Mouse (Mus musculus): ENCODE results near the gene Edf1. TPM values are rescaled to one million over a fixed set of nuclear protein-coding genes. Genes with fewer than 3 reads are reported as not detected.
A peak's percentile ranks its signal among the peaks of the same experiment; 100 is the strongest.

Gene Edf1
- polyA plus RNA-seq, 1 experiment from 2014 or later: 375 TPM

DNA sequence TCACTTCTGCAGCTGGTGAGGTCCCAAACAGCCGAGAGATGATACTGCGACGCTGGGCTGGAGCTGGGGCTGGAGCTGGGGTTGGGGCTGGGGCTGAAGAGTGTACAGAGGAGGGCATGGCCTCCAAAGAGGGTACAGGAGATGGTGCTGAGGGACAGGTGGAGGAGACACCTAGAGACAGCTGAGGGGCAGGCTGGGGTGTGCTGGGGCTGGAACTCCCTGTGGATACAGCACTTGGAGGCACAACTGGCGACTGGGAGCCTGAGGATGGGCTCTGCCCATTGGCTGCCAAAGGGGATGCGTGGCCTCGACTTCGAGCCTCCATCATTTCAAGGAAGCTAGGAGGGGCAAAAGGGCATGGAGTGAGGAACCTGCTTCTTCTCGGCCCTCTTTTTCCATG, 29.6 kb downstream of the Edf1 start:
- Histone ChIP-seq H3K27ac (replicated peaks) (no peak overlapping the region), H3K9me3 (no peaks in the 10 kb centered on the region), H3K4me3 (no peak overlapping the region), H3K27me3 (no peaks in the 10 kb centered on the region), H3K4me1 (replicated peaks) (peaks cover 15% of the 10 kb centered on the region), H3K9ac (no peak overlapping the region), H3K36me3 (peaks cover 49% of the 10 kb centered on the region), H3K4me2 (no peak overlapping the region)
- WGBS: 89% methylated on average over 8 of the region's 8 CpGs
- ATAC-seq (ENCODE audit: low FRiP score, low read depth): no peak

DNA sequence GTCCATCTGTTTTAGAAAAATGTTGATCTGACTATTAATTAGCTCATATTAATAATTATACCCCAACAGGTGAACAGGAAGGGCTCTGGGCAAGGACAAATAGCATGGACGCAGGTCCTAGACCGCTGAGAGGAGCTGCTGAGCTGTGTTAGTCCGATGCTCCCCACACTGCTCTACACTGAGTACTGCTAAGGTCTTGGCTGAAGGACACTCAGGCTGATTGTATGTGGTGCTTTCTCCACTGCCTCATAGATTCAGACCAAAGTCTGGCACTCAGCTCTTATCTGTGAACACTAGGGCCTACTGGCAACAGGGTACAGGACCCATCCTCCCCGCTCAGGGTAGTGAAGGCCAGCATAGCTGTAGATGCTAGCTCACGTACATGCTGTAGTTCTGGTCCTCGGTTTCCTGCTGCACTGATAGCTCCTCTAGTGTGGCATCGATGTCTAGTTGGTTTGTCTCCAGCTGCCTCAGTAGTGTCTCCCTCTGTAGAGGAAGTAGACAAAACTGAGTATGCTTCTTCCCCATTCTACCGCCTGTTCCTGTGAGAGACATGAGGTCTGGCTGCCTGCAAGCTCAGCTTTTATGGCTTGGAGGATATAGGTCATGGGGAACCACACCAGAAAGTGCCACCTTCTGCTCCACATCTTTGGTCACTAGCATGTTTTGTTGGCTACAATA, 30.7 kb downstream of the Edf1 start:
- Histone ChIP-seq H3K4me2 (no peak overlapping the region), H3K4me3 (no peak overlapping the region), H3K9me3 (no peaks in the 10 kb centered on the region), H3K4me1 (replicated peaks) (peaks cover 4% of the 10 kb centered on the region), H3K27ac (replicated peaks) (no peak overlapping the region), H3K36me3 (peaks cover 59% of the 10 kb centered on the region), H3K9ac (no peak overlapping the region), H3K27me3 (no peaks in the 10 kb centered on the region)
- ATAC-seq (ENCODE audit: low FRiP score, low read depth): no peak
- WGBS: 91% methylated on average over 8 of the region's 8 CpGs

DNA sequence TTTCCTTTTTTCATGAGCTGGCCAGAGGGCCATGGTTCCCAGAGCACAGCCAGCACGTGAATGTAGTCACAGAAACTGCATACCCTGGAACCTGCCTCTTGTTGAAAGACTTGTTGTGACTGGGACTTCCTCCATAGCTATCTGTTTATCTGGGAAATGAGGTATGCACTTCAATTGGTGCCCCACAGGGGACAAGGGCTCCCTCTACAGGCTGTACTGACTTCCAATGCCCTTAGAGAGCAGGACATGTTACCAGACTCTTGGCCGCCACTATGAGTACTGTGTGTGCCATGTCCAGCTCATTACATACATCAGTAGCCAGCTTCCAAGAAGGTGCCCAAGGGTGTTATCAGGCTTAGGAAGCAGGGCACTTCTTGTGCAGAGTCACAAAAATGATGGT, 34.2 kb downstream of the Edf1 start:
- H3K4me2 ChIP-seq: no peak overlapping the region
- no peaks in the 10 kb centered on the region for H3K27me3 ChIP-seq
- no peak overlapping the region for H3K4me3 ChIP-seq
- ATAC-seq (ENCODE audit: low FRiP score, low read depth): no peak
- H3K4me1 ChIP-seq (replicated peaks): no peaks in the 10 kb centered on the region
- WGBS: 74% methylated on average over 2 of the region's 2 CpGs
- H3K36me3 ChIP-seq: peaks cover 65% of the 10 kb centered on the region
- no peak overlapping the region for H3K9ac ChIP-seq
- H3K27ac ChIP-seq (replicated peaks): no peak overlapping the region
- no peaks in the 10 kb centered on the region for H3K9me3 ChIP-seq

DNA sequence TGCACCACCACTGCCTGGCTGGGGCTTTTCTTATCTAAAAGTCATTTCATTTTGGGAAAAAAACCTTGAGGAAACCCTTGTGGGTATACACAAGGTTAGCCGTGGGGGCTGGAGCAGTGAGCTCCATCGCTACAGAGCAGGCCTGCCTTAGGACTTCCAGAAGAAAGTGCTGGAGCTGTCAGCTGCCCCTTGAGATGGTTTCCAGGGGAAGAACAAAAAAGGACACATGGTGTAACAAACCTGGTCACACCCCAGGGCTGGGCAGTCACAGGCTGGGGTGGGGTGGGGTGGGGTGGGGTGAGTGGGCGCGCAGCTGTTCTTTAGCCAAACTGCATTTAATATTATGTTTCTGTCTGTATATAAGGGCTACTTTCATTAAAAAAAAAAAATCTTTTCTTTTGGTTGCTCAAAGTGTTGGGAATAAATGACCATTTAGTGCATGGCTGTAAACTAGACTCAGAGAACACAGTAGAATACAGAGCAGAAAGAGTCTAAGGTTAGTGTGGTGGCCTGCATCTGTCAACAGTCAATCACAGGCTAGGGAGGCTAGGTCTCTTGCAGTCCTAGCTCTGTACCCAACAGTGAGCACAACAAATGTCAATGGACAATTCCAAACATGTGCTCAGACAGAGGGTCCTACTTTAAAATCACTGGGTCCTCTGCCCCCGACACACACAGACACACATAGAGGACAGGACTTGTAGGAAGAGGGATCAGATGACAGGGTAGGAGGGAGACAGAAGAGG, 39.3 kb downstream of the Edf1 start:
- no peaks in the 10 kb centered on the region for H3K27me3 ChIP-seq
- peaks cover 94% of the 10 kb centered on the region for H3K36me3 ChIP-seq
- H3K4me3 ChIP-seq: no peak overlapping the region
- ATAC-seq (ENCODE audit: low FRiP score, low read depth): no peak
- no peak overlapping the region for H3K27ac ChIP-seq (replicated peaks)
- no peak overlapping the region for H3K9ac ChIP-seq
- no peaks in the 10 kb centered on the region for H3K4me1 ChIP-seq (replicated peaks)
- no peak overlapping the region for H3K4me2 ChIP-seq
- WGBS: 93% methylated on average over 5 of the region's 5 CpGs
- no peaks in the 10 kb centered on the region for H3K9me3 ChIP-seq

DNA sequence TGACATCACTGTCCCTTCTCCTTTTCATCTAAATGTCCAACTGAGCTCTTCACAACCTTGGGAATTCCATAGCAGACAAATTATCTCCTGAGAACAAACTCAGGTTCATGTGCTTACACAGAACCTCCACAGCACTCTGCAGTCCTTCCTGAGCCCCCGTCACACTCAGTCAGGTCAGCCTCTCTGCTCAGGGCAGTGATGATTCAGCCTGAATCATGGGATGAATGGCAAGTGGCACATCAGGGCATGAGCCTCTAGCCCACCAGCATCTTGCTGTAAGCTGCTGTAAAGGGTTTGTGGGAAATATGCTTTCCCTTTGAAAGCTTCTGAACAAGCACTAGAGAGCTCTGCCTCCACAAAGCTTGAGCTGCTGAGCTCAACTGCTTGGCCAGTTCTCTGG, 41.1 kb downstream of the Edf1 start:
- Histone ChIP-seq H3K36me3 (peaks cover 84% of the 10 kb centered on the region), H3K9me3 (no peaks in the 10 kb centered on the region), H3K4me1 (replicated peaks) (no peaks in the 10 kb centered on the region), H3K27me3 (no peaks in the 10 kb centered on the region), H3K4me2 (no peak overlapping the region), H3K9ac (no peak overlapping the region), H3K27ac (replicated peaks) (no peak overlapping the region), H3K4me3 (no peak overlapping the region)
- ATAC-seq (ENCODE audit: low FRiP score, low read depth): no peak
- 97% methylated on average over 1 of the region's 1 CpGs for WGBS

DNA sequence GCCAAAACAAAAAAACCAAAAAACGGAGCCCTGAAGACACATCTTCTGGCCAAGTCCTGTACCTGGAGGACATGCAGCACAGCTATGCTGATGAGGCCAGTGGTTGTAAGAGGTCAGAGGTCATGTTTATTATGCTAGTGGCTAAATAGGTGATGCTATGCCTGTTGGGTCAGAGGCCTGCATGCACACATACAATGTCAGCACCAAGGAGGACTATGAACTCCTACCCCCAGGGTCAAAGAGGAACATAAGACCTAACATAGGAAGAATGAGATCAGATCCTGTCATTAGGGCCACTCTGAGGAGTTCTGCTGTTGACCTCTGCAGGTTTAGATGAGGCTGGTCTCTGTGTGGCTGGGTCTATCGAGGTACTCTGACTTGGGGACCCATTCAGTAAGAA, 42.4 kb downstream of the Edf1 start:
- no peak overlapping the region for H3K9ac ChIP-seq
- no peaks in the 10 kb centered on the region for H3K9me3 ChIP-seq
- H3K4me1 ChIP-seq (replicated peaks): no peaks in the 10 kb centered on the region
- H3K27ac ChIP-seq (replicated peaks): no peak overlapping the region
- H3K27me3 ChIP-seq: no peaks in the 10 kb centered on the region
- 92% methylated on average over 2 of the region's 2 CpGs for WGBS
- peaks cover 77% of the 10 kb centered on the region for H3K36me3 ChIP-seq
- no peak overlapping the region for H3K4me3 ChIP-seq
- no peak overlapping the region for H3K4me2 ChIP-seq
- no peak for ATAC-seq (ENCODE audit: low FRiP score, low read depth)

DNA sequence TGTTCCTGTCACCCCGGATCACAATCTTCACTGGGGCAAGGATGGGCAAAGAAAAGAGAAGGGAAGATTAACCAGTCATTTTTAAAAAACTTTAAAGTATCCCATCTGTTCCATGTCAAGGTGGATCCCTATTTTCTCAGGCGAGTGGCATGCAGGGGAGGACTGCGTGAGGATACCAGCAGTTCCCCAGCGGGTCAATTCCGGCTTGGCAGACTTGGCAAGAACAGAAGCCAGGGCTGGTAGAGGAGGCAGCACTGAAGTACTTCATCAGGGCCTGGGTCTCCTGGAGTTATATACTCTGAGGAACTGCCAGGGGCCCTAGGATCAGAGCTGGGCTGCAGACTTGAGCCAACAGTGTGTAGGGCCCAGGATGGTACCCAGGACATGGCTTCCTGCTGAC, 44.9 kb downstream of the Edf1 start:
- Histone ChIP-seq H3K27ac (replicated peaks) (no peak overlapping the region), H3K27me3 (no peaks in the 10 kb centered on the region), H3K9me3 (no peaks in the 10 kb centered on the region), H3K4me1 (replicated peaks) (peaks cover 17% of the 10 kb centered on the region), H3K9ac (no peak overlapping the region), H3K4me2 (no peak overlapping the region), H3K4me3 (no peak overlapping the region), H3K36me3 (peaks cover 52% of the 10 kb centered on the region)
- WGBS: 97% methylated on average over 5 of the region's 5 CpGs
- ATAC-seq (ENCODE audit: low FRiP score, low read depth): no peak

DNA sequence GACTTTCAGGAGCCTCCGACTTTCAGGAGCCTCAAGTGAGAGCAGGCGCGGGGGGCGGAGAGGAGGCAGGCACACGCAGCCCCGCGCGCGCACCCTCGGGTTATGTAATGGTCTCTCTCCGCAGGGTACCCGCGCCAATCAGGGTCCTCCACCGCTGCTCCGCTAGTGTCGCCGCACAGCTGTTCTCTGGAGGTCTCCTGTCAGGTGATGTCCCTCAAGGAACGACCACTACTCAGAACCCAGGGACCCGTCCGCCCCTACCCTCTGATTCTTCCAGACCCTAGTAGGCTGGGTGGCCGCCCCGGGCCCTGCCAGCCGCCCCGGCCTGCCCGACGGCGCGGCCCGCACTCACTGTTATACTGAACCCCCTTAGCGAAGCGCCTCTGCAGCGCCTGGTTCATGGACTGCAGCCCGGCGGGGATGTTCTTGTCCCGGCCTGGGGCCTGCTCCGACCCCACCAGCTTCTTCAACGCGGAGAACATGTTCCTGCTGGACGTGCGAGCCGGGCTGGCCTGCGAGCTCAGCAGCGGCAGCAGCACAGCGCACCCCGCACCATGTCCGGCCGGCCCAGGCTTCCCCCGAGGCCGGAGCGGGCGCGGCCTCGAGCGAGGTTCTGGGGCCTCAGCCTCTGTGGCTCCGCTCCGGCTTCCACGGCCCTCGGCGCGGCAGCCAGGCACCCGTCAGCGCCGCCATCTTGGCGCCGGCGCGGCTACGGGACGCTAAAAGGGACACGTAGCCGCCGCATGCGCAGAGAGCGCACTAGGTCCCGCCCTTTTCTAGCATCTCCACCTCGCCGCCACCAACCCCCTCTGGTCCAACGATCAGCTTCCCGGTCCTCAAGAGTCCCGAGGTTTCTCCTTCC, 50.3 kb downstream of the Edf1 start, which contains the start of gene Rabl6:
Gene Rabl6, minus strand, starts transcription at position 761 of the 862 bp plus-strand sequence.
- H3K4me2 ChIP-seq: peak within 1 kb of the TSS; percentile 62
- under 1% methylated on average over 78 of the region's 80 CpGs for WGBS
- H3K9me3 ChIP-seq: no peaks in the 10 kb centered on the region
- peak; percentile 92 for ATAC-seq (ENCODE audit: low FRiP score, low read depth)
- H3K4me1 ChIP-seq (replicated peaks): peaks cover 27% of the 10 kb centered on the region
- H3K4me3 ChIP-seq: peak within 1 kb of the TSS; percentile 66
- H3K36me3 ChIP-seq: no peaks in the 10 kb centered on the region
- peak within 1 kb of the TSS; percentile 84 for H3K27ac ChIP-seq (replicated peaks)
- H3K9ac ChIP-seq: peak within 1 kb of the TSS; percentile 77
- H3K27me3 ChIP-seq: no peaks in the 10 kb centered on the region

DNA sequence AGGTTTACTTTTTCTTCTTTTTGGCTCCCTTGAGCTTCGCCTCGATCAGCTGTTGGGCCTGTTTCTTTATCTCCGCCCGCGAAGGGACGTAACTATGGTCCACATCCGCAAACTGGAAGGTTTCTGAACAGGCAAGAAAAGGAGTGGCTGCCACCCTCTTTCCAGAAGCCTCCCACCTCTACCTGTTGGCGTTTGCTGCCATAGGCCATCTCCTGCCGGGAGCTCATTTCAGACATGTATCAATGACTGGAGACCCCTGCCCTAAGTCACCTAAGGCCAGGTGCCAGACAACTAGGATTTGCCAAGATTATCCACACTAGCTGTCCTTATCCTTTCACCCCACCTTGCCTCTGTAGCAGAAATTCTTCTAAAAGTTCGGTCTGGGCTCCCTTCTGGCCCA, 51.0 kb downstream of the Edf1 start:
- ATAC-seq (ENCODE audit: low FRiP score, low read depth): peak; percentile 25
- peak overlapping the region; percentile 62 for H3K4me2 ChIP-seq
- peaks cover 27% of the 10 kb centered on the region for H3K4me1 ChIP-seq (replicated peaks)
- no peaks in the 10 kb centered on the region for H3K36me3 ChIP-seq
- H3K27me3 ChIP-seq: no peaks in the 10 kb centered on the region
- H3K4me3 ChIP-seq: peak overlapping the region; percentile 66
- H3K27ac ChIP-seq (replicated peaks): peak overlapping the region; percentile 84
- peak overlapping the region; percentile 39 for H3K9ac ChIP-seq
- 72% methylated on average over 10 of the region's 10 CpGs for WGBS
- H3K9me3 ChIP-seq: no peaks in the 10 kb centered on the region

Other genes with a start within 250 kb of the Edf1 start
- 58.4 and 61.3 TPM in 2 replicates for gene Grin1, start 238.7 kb upstream of the Edf1 start, polyA plus RNA-seq (2015; fragmentation: Nextera tagmentation; extraction: Ambion mirVana)
- gene Man1b1, start 225.5 kb upstream of the Edf1 start, polyA plus RNA-seq (2015; fragmentation: Nextera tagmentation; extraction: Ambion mirVana): 43.6 and 45.2 TPM in 2 replicates
- gene Dpp7, start 201.5 kb upstream of the Edf1 start, polyA plus RNA-seq (2015; fragmentation: Nextera tagmentation; extraction: Ambion mirVana): 24.4 and 24.9 TPM in 2 replicates
- gene Uap1l1, start 192.2 kb upstream of the Edf1 start, polyA plus RNA-seq (2015; fragmentation: Nextera tagmentation; extraction: Ambion mirVana): 5.1 and 6.4 TPM in 2 replicates
- 11.8 and 13.8 TPM in 2 replicates for gene Sapcd2, start 185.5 kb upstream of the Edf1 start, polyA plus RNA-seq (2015; fragmentation: Nextera tagmentation; extraction: Ambion mirVana)
- gene Entpd2, start 162.0 kb upstream of the Edf1 start, polyA plus RNA-seq (2015; fragmentation: Nextera tagmentation; extraction: Ambion mirVana): 3.7 and 7.0 TPM in 2 replicates
- gene Npdc1, start 158.5 kb upstream of the Edf1 start, polyA plus RNA-seq (2015; fragmentation: Nextera tagmentation; extraction: Ambion mirVana): 424 and 493 TPM in 2 replicates
- gene Fut7, start 134.6 kb upstream of the Edf1 start, polyA plus RNA-seq (2015; fragmentation: Nextera tagmentation; extraction: Ambion mirVana): 0.08 TPM in 1 of 2 replicates, not detected in the other
- gene Abca2, start 129.1 kb upstream of the Edf1 start, polyA plus RNA-seq (2015; fragmentation: Nextera tagmentation; extraction: Ambion mirVana): 15.0 and 15.1 TPM in 2 replicates
- gene Clic3, start 101.0 kb upstream of the Edf1 start, polyA plus RNA-seq (2015; fragmentation: Nextera tagmentation; extraction: Ambion mirVana): 3.7 and 4.3 TPM in 2 replicates
- gene Paxx, start 96.8 kb upstream of the Edf1 start, polyA plus RNA-seq (2015; fragmentation: Nextera tagmentation; extraction: Ambion mirVana): 109 and 119 TPM in 2 replicates
- 647 and 983 TPM in 2 replicates for gene Ptgds, start 87.8 kb upstream of the Edf1 start, polyA plus RNA-seq (2015; fragmentation: Nextera tagmentation; extraction: Ambion mirVana)
- not detected in 2 replicates for gene Lcn12, start 63.9 kb upstream of the Edf1 start, polyA plus RNA-seq (2015; fragmentation: Nextera tagmentation; extraction: Ambion mirVana)
- gene Fbxw5, start 57.1 kb upstream of the Edf1 start, polyA plus RNA-seq (2015; fragmentation: Nextera tagmentation; extraction: Ambion mirVana): 120 and 143 TPM in 2 replicates
- 5.8 and 6.1 TPM in 2 replicates for gene C8g, start 56.1 kb upstream of the Edf1 start, polyA plus RNA-seq (2015; fragmentation: Nextera tagmentation; extraction: Ambion mirVana)
- gene Traf2, start 10.9 kb upstream of the Edf1 start, polyA plus RNA-seq (2015; fragmentation: Nextera tagmentation; extraction: Ambion mirVana): 16.5 and 19.4 TPM in 2 replicates
- 1.6 and 2.1 TPM in 2 replicates for gene Mamdc4, start 17.0 kb downstream of the Edf1 start, polyA plus RNA-seq (2015; fragmentation: Nextera tagmentation; extraction: Ambion mirVana)
- gene Phpt1, start 17.4 kb downstream of the Edf1 start, polyA plus RNA-seq (2015; fragmentation: Nextera tagmentation; extraction: Ambion mirVana): 159 and 169 TPM in 2 replicates
- gene Ajm1, start 23.9 kb downstream of the Edf1 start, polyA plus RNA-seq (2015; fragmentation: Nextera tagmentation; extraction: Ambion mirVana): 14.5 and 16.5 TPM in 2 replicates
- gene Rabl6, start 50.7 kb downstream of the Edf1 start, polyA plus RNA-seq (2015; fragmentation: Nextera tagmentation; extraction: Ambion mirVana): 70.0 and 73.5 TPM in 2 replicates
- 0.27 and 0.45 TPM in 2 replicates for gene Ccdc183, start 59.8 kb downstream of the Edf1 start, polyA plus RNA-seq (2015; fragmentation: Nextera tagmentation; extraction: Ambion mirVana)
- 47.0 and 57.8 TPM in 2 replicates for gene Tmem141, start 64.2 kb downstream of the Edf1 start, polyA plus RNA-seq (2015; fragmentation: Nextera tagmentation; extraction: Ambion mirVana)
- 3.7 and 4.6 TPM in 2 replicates for gene Fcna, start 70.2 kb downstream of the Edf1 start, polyA plus RNA-seq (2015; fragmentation: Nextera tagmentation; extraction: Ambion mirVana)
- gene Lcn8, start 95.3 kb downstream of the Edf1 start, polyA plus RNA-seq (2015; fragmentation: Nextera tagmentation; extraction: Ambion mirVana): not detected in 2 replicates
- gene Lcn5, start 100.1 kb downstream of the Edf1 start, polyA plus RNA-seq (2015; fragmentation: Nextera tagmentation; extraction: Ambion mirVana): not detected in 2 replicates
- not detected in 2 replicates for gene Lcn6, start 118.9 kb downstream of the Edf1 start, polyA plus RNA-seq (2015; fragmentation: Nextera tagmentation; extraction: Ambion mirVana)
- not detected in 2 replicates for gene Lcn10, start 124.9 kb downstream of the Edf1 start, polyA plus RNA-seq (2015; fragmentation: Nextera tagmentation; extraction: Ambion mirVana)
- gene Obp2a, start 142.2 kb downstream of the Edf1 start, polyA plus RNA-seq (2015; fragmentation: Nextera tagmentation; extraction: Ambion mirVana): not detected in 2 replicates
- gene Bmyc, start 148.9 kb downstream of the Edf1 start, polyA plus RNA-seq (2015; fragmentation: Nextera tagmentation; extraction: Ambion mirVana): 149 and 164 TPM in 2 replicates
- gene Obp2b, start 179.2 kb downstream of the Edf1 start, polyA plus RNA-seq (2015; fragmentation: Nextera tagmentation; extraction: Ambion mirVana): not detected in 2 replicates
- not detected in 2 replicates for gene Lcn3, start 207.7 kb downstream of the Edf1 start, polyA plus RNA-seq (2015; fragmentation: Nextera tagmentation; extraction: Ambion mirVana)
- gene Lcn11, start 219.2 kb downstream of the Edf1 start, polyA plus RNA-seq (2015; fragmentation: Nextera tagmentation; extraction: Ambion mirVana): not detected in 2 replicates
- not detected in 2 replicates for gene Gm13539, start 224.4 kb downstream of the Edf1 start, polyA plus RNA-seq (2015; fragmentation: Nextera tagmentation; extraction: Ambion mirVana)

Measured in hindbrain, embryonic 15.5 days (tissue).